Mouse (Mus musculus) urinary bladder, postnatal 14 days (tissue): ENCODE measurements around the gene Spry1.
"Not testable (repeated sequence)": the region's sequence is repeated elsewhere in the genome, so short reads cannot be mapped to it uniquely, and the experiment has no call there.

Experiments used
- DNase-seq: peaks from one replicate; pipeline ENCODE4 v3.0.0; 2021; ENCODE audit warnings: low spot score

Spry1 gene

DNA sequence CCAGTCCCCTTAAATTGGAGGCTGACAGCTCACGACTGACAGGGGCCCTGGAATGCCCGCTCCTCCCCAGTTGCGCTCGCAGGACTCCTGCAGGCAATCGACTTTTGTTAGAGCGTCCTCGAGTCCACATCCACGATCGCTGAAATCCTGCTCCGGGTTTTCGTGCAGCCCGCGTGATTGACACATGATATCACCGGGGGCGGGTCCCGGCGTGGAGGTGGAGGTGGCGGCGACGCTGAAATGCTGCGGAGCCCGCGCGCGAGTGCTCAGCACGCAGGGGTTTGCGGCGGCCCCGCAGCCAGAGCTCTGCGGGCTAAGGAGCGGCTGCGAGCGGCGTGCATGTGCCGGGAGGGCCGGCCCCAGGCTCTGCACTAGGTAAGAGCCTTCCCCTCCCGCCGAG lies at the start of gene Spry1:
Gene Spry1, plus strand, starts transcription at position 258 of the 400 bp plus-strand sequence.
- DNase-seq = peak; percentile 95

DNA sequence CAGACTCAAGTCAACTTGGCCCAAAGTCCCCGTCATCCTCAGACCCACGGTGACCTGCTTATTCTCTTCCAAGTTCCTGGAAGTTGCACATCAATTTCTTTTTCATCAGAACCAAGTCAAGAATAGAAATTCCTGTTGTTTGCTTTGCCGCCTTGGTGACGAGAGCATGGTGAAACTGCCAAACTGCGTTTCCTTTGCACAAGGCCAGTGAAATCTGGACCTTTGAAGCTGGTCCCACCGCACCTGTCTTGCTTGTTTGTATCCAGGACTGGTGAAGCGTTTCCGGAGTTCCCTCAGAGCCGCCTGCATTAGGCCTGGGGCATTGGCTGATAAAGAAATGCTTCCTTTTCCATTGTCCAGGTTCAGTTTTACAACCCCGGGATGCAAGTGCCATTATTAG lies 44.0 kb upstream of the Spry1 start:
- peak; percentile 11 for DNase-seq

DNA sequence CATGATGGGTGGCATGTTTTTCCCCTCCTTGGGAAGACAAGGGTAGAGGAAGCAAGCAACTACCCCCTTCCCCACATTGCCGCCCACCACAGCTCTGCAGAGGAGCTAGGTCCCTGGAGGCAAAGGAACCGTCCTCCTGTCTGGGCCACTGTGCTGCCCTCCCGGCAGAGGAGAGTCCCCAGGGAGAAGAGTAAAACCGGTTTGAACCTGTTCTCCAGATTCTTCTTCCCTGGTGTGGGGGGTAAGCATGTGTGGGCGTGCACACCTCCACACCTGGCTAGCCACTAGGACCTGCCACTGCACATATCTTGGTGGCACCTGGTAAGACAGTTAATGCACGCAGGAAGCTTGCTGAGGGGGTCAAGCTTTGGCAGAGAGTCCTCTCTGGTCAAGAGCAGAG lies 43.2 kb upstream of the Spry1 start:
- DNase-seq = peak; percentile 37

DNA sequence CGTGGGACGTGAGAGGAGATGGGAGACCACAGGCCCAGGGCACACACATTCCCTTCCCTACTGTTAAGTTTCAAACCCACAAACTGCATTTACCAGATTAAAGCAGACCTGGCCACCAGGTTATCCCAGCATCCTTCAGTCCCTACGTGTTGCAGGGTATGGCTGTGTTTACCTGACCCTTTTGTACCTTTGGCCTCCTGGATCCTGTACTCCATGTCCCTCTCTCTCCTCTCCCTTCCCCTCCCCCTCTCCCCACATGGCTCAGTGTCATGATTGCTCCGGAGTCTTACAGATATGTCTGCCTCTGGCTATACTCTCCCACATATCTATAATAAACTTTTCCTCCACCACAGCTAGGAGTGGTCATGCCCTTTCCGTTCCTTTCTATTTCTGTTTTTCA lies 42.5 kb upstream of the Spry1 start:
- DNase-seq = no peak

DNA sequence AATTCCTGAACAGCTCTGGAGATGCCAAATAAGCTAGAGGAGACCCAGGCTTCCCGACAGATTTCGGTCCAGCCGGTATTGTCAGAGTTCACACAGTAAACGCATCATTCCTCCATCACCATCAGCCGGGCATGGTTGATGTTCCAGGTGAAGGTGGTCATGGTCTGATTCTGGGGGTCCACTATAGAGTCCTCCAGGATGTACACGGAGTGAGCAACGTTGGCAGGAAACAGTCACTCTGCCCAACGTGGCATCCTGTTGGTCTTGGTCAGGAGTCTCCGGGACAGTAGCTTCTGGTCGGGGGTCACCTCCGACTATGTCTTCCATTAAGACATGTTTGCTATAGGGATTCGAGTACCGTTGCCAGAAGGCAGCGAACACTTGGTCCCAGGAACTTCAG lies 40.1 kb upstream of the Spry1 start:
- DNase-seq = not testable (repeated sequence)

DNA sequence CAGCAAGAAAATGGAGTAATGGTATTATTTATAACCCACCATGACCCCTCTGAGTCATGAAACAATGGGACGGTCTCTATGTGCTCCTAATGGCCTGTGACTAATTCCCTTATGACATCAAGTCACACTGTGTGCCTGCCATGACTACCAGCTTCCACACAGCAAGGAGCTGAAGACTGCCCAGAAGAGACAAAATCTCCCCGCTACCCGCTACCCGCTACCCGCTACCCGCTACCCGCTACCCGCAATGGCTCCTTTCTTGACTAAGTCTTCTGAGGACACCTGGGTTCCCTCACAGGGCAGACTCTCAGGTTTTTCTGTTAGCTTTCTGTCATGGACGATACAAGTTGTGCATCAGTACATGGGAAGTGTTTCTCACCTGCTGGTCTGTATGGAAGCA lies 37.4 kb upstream of the Spry1 start:
- DNase-seq = no peak

DNA sequence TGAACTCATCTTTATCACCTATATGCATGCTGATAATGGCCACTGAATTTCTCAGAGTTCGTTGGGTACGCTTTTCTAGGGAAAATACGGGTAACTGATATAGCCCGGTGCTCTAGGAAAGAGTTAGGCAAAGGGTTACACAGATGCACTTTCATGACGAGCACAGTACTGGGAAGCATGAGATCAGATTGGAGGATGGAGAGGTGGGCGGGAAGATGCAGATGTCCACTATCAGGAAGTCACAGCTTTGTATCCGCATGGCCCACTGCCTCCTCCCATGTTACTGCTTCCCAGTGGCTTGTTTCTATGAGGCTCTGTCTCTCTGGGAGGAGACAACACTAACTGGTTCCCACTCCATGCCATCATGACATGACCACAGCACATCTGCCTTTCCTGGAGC lies 36.9 kb upstream of the Spry1 start:
- no peak for DNase-seq

DNA sequence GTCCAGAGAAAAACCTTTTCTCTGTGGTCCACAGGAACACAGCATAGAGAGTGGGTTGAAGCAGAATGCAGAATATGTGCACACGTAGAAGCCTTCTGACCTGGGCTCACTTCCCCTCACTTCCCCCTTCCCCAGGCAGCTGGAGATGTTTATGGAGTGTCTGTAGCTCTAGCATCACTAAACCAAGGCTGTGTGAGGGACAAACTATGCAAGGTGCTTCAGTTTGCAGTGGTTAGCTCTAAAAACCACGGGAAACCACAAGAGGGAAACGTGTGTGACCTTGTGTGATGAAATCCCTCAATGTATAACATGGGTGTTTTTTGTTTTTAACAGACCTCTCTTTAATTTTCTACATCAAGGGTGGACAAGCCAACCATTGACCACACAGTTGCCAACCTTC lies 36.2 kb upstream of the Spry1 start:
- no peak for DNase-seq

DNA sequence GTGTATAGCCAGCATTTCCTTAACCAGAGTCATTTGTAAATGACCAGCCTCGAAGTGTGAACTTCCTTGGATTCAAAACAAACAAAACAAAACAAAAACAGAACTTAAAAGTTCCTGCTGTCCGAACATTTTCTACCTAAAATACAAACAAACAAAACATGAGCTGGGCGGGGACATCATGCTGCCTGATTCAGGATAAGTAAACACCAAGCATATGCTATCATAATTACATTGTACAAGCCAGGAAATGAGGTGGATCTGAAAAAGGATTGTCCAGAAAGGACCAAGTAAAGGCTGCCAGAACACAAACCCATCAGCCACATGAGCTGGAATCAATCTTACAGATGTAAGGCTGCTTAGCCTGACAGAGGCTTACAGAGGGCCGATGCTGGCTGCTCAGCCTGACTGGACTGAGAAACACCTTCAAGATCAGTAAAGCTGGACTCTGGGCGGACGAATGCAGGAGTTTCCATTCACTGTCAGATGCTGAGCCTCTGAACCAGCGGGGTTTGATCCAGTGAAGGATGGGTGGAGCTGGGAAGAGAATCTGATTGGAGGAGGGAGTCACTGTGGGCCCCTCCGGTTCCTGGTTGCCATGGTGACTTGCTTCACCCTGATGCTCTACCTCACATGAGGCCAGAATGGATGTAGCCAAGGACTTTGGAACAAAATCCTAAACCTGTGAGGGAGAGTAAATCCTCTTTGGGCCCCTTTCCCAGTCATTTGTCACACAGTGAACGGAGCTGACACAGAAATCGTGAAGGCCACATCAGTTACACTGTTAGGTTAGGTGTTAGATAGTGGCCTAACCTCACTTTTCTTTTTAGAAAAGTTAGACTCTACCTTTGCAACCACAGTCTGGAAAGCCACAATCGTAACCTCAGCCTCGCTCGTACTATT lies 34.5 kb upstream of the Spry1 start:
- DNase-seq = no peak

DNA sequence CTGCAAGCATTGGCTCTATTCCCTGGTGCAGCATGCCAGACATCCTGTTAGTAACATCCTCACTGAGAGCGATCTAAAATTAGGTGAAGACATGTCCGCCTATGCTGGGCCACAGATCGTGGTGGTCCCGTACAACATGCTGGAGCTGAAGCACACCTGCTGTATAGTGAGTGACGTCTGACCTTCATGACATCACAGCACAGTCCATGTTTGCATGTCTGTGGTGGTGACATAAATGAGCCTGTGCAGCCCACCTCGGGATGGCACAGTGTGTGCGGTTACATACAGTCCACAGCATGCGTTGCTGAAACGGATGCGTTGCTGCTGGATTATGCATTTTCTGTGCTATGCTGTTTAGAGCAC lies 33.9 kb upstream of the Spry1 start:
- peak; percentile 25 for DNase-seq

DNA sequence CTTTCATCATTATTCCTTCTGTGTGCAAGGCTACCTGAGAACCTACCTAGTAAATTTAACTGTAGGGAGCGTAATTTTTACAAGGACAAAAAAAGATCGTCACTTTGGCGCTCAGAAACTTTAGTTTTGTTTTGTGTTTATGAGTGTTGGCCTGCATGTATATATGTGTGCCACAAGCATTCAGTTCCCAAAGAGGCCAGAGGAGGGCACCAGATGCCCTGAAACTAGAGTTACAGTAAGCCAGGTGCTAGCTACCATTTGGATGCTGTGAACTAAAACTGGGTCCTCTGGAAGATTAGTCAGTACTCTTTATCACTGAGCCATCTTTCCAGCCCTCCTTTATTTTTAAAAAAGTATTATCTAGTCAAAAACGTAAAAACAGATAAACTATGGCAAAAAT lies 30.8 kb upstream of the Spry1 start:
- no peak for DNase-seq

DNA sequence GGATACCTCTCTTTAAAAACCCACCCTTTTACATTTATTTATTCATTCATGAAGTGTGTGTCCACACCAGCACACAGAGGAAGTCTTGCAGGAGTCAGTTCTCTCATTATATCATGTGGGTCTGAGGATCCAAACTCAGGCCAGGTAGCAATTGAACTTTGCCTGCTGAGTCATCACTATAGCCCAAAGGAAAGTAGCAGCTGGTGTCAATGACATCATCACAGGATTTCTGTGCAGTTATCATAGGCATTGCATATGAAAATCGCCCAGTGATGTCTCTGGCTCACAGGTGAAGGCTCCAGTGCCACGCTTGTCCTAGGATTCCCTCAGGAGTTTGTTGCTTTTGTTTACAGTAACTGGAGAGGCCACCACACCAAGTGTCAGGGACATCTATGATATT lies 29.1 kb upstream of the Spry1 start:
- DNase-seq = no peak

DNA sequence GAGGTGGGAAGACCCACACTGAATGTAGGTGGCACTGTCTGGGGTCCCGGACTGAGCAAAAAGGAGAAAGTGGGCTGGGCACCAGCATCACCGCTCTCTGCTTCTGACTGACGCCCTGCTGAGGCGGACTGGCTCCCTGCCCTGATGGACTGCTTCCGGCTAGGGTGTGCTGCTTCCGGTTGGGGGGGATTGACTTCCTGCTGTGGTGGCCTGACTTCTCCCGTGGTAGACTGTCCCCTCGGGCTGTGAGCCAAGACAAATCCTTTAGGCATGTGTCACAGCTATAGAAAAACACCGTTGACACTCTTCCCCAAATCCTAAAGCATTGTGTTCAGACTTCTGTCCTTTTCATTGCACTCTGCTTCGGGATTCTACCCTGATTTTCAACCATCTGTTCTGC lies 26.0 kb upstream of the Spry1 start:
- no peak for DNase-seq

DNA sequence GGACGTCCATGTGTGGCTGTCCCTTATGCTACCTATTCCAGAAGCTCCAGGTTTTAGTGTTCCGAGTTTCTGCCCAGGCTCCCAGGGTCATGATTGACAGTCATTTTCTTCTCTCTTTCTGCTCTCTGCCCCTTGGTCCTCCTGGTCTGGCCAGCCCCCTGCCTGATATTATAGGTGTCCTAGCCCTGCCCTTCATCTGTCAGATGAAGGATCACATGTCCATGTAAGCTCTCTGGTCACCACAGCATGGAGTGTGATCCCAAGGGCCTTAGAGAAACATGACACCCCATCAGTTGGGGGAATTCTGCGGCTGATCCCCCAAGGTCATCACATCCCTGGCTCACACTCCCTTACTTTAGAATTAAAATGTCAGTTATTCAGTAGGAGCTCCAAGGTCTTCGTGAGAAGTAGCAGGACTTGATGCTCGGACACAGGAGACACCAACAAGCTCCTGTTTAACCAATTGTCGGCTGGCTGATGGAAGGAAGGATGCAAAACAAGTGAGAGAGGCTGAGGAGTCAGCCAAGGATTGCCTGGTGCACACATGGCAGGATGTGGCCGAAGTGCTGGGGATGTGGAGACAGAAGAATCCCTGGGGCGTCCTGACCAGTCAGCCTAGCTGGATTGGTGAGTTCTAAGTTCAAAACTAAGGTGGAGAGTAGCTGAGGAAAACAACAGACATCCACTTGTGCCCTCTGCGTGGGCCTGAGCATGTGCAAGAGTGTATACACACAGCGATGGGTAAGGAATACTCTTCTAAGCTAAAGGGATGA lies 24.7 kb upstream of the Spry1 start:
- DNase-seq = no peak

DNA sequence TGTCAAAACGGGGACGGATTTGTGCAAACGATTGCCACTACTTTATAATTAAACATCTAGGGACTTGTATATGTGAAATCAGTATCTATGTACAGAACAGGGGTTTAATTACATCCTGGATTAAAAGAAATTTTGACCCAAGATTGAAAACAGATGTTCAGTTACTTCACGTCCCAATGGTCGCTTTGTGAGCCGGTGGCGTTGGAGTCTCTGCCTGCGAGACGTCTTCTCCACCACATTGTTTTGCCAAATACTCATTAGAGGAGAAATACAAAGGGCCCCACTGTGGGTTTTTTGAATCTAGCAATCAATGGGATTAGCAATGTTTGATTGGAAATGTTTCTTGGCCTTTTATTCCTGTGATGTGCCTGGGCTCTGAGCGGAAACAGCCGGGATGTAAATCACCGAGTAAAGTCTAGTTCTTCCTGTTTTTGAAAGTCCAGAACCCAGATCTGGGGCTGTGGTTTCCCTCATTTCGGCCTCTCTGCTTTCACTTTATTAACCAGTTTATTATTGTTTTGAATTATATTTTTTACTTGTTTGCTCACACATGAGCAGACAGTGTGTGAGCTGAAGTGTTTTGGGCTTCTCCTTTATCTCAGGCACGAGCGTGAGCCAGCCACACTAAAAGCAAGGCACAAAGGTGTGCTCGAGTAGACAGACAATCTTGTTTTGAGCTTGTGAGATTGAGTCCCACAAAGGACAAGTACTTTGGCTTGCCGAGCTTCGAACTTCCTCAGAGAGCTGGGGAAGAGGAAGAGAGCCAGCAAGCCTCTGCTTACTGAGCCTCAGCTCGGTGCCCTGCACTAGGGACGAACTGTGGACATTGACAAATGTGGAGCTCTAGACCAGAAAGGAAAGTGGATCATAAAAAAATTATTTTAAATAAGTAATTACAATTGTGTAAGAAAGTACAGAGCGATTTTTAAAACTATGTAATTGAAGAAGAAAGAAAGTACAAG lies 22.9 kb upstream of the Spry1 start:
- no peak for DNase-seq

DNA sequence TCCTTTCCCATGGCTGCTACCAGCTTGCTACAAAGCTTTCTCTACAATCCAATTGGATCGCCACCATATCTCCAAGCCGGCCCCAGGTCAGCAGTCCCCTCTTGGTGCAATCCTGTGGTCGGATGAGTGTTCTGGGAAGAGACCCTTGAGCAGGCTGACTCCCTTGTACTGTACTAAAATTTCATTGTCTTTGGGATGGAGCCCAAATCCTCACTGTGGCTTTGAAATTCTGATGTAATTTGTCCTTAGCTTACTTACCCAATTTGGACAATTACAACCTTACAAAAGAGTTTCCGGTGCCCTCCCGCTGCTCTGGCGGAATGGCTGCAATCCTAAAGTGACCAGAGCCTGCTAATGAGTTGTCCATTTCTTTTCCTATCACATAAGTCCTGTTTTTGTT lies 7.5 kb upstream of the Spry1 start:
- no peak for DNase-seq

DNA sequence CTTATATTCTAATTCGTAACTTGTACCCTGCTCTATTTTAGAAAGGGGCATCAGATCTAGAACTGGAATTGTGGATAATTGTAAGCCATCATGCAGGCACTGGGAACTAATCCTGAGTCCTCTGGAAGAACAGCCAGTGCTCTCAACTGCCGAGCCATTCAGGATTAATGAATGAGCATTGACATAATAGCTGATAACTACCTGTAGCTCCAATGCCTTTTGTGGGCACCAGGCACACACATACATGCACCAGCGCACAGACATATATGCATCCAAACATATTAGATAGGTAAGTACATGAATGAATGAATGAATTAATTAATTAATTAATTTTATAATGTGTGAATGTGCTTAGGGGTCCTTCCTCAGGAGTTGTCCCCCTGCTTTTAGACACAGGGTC lies 7.0 kb upstream of the Spry1 start:
- DNase-seq = no peak

DNA sequence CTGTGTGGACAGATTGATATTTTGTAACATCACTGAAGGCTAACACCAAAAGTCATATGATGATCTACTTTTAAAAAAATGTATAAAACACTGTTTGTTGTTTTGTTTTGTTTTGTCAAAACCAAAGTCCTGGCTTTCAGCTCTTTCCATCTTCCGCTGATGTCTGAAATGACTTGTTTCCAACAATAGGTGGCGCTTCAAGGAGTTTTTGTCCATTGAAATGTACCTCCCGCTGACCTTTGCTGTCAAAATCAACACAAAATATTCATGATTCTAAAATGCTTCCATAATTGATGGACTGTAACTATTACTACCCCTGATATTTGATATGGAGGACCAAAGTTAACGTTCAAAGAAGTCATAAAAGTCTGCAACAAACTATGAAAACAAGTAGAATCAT lies 5.1 kb upstream of the Spry1 start:
- no peak for DNase-seq

DNA sequence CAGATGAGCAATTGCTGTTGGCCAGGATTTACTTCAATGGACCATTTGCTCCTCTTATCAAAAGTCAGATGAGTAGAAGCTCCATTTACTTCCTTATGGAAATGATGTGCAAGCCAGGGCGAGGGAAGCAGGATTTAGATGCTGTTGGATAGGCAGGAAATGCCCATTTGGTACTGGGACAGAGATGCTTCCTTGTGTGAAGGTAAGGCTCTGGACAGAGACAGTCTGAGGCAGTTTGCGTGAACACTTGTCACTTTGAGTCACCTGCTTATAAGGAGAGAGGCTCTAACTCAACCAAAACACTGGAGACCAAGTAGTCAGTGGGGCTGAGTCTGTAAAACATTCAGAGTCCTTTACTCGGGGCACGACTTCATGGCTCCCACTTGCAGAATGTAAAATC lies 2.8 kb upstream of the Spry1 start:
- DNase-seq = no peak

DNA sequence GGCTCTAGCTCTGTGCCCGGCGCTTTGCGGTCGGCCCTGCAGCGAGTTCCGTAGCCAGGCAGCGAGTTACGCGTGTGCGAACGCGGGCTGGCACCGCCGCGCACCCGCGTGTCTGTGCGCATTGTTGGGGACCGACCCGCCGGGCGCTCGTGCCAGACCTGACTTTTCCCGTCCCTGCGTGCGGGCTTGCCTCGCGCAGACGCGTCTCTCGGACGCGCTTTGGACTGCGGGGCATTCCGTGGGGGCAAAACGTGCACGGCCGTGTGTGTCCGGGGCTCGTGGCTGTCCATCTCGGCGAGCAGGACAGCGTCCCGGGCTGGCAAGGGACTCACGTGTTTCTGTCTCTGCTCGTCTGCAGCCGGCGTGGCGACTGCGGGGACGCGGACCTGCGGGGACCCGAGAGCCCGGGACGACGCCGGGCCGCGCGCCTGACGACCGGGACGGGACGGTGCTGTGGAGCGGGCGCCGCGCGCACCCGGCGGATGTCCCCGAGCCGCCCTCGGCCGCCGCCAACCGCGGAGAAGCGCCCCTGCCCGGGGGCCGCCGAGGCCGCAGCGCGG lies 495 bp downstream of the Spry1 start:
- DNase-seq = peak; percentile 37

DNA sequence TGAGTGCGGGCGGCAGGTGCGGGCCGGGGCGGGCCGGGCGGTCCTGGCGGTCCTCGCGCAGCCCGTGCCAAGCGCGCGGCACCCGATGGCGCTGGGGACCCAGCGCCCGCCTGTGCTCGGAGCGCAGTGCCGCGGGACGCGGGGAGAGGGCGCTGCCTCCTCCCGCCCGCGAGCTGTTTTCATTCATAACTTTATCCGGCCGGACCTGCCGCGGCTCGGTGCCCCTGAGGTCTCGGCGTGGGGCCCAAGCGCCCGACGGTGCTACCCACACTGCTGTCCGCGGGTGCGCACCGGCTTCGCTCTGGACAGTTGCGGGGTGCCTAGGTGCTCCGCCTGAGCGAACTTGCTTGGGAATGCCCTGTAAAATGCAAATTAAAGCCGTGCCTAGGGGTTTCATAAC lies 1.1 kb downstream of the Spry1 start:
- DNase-seq = peak; percentile 77
